Mouse (Mus musculus) left cerebral cortex, postnatal 25 days (tissue): ENCODE results near the gene Ugt1a5. TPM values are rescaled to one million over a fixed set of nuclear protein-coding genes. Genes with fewer than 3 reads are reported as not detected.
A peak's percentile ranks its signal among the peaks of the same experiment; 100 is the strongest.
"Not testable (repeated sequence)": the region's sequence is repeated elsewhere in the genome, so short reads cannot be mapped to it uniquely, and the experiment has no call there.

Source experiments
- DNase-seq, 2 experiments: peaks; one replicate each; pipeline ENCODE4 v3.0.0; 2022; ENCODE audit warnings: low spot score in 2 of 2, mixed read lengths in 1 of 2
- intact Hi-C: fragments of 180-260 bp; cut with DNase I; formaldehyde crosslinking; loops from one replicate; pipeline ENCODE4 v1.15.1; 2025
- total RNA-seq, 2 experiments: library from RNA; stranded (reverse); gene quantifications; 2 replicates each; pipeline ENCODE4 v1.2.3; 2021

Gene Ugt1a5
- total RNA-seq, 2 experiments from 2014 or later: not detected

- DNase-seq: no peak
- intact Hi-C loops: no loop called here
Measured at GRCm38 (mm10) chr1:88220336-88220735, 54.5 kb downstream of the Ugt1a5 start.

GRCm38 (mm10) chr1:88222216-88222615 is 56.4 kb downstream of the Ugt1a5 start:
- DNase-seq: no peak
- intact Hi-C loops: no loop called here

DNA sequence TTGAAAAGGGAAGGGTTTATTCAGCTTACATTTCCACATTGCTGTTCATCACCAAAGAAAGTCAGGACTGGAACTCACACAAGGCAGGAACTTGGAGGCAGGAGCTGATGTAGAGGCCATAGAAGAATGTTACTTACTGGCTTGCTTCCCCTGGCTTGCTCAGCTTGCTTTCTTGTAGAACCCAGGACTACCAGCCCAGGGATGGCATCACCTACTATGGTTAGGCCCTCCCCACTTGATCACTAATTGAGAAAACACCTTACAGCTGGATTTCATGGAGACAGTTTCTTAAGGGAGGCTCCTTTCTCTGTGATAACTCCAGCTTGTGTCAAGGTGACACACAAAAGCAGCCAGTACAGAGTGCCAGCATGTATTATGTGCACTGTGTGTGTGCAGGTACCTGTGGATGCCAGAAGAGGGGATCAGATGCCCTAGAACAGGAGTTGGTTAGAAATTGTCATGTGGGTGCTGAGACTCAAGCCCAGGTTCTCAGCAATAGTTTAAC is 57.3 kb downstream of the Ugt1a5 start:
- DNase-seq: peak in 1 of 2 experiments; percentile 4
- intact Hi-C loops: not testable (repeated sequence)

DNA sequence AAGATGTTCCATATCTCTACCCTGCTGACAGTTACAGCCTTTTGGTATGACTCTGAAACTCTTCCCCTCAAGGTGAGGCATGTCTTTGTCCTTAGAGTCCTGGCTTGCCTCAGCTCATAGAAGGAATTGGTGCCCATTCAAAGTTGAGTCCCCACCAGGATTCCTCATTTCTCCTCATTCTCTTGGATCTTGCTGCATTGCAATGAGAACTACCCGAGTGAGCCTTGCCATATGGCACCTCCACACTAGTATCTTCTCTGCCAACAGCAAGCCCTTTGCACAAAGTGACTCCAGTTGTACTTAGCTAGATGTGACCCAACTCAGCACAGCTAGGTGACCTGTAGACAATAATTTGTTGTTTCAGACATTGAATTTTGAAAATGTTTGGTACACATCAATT is 57.8 kb downstream of the Ugt1a5 start:
- intact Hi-C loops: no loop called here
- DNase-seq: peak in 1 of 2 experiments; percentile 14

DNA sequence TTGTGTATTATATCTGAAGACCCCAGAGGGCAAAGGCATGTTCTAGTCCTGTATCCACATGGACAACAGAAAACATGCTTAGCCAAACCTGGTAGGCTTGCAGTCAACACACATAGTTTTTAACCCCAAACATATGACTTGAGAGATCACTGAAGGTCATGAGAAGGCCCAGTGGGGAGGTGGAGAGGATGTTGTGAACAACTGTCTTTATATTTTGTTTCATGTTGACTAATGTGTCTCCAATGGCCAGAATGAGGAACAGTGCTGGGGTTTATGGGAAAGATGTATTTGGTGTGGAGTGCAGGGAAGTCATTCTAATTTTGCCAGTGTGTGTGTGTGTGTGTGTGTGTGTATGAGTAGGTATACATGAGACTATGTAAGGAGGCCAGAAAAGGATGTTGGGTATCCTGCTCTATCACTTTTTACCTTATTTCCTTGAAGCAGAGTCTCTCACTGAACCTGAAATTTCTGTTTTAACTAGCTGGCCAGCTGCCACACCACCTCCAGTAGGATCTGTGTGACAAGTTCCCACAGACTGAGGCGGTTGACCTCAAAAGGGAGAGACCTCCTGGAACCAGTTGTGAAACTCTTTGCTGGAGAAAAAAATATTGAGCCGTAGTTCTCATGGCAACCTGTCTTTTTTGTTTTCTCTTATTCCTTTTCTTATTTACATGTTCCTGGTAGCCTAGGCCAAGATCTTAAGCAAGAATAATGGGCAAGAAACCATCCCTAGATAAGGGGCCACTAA is 58.4 kb downstream of the Ugt1a5 start:
- intact Hi-C loops: no loop called here
- peak in 1 of 2 experiments; percentile 1 for DNase-seq

GRCm38 (mm10) chr1:88225301-88225700 is 59.5 kb downstream of the Ugt1a5 start:
- intact Hi-C loops, DNase-seq: not testable (repeated sequence)

GRCm38 (mm10) chr1:88225741-88226140 is 59.9 kb downstream of the Ugt1a5 start:
- intact Hi-C loops: no loop called here
- no peak for DNase-seq

- DNase-seq: no peak
- intact Hi-C loops: no loop called here
Measured at GRCm38 (mm10) chr1:88226670-88227379, 61.0 kb downstream of the Ugt1a5 start, which contains the start of gene Mroh2a. Mroh2a (plus strand) TSS chr1:88226986.

GRCm38 (mm10) chr1:88227482-88227881 is 61.7 kb downstream of the Ugt1a5 start:
- intact Hi-C loops: no loop called here
- no peak for DNase-seq

GRCm38 (mm10) chr1:88228121-88228520 is 62.3 kb downstream of the Ugt1a5 start:
- intact Hi-C loops: no loop called here
- DNase-seq: no peak

DNA sequence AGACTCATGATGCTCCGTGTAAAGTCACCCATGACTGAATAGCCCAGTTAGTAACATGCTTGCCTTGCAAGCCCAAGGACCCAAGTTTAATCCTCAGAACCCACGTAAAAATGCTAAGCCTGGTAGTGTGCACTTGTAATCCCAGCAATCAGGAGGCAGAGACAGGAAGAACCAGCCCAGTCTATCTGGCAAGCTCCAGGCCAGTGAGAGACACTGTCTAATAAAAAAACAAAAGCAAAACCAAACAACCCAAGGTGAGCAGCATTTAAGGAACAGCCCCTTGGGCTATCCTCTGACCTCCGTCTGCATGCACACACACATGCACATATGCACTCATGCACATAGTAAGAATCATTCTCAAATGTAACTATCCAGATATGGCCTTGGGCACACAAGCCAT is 63.8 kb downstream of the Ugt1a5 start:
- DNase-seq: no peak
- intact Hi-C loops: no loop called here

DNA sequence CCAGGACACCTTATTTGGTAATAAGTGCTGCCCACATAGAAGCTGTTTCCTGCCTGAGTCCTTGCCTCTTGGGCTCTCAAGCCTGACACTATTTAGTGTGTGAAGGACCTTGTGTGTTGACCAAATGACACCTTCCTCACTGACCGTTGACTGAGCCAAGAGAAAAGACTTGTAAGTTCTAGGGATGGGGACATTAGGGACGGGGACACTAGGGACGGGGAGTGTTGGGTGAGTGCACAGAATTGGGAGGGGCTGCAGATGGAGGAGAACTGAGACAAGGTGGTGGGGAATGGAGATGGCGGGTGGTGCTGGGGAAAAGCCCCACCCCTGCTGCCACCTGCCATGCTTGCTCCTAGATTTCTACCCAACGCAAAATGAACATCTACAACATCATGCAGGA is 64.2 kb downstream of the Ugt1a5 start:
- no peak for DNase-seq
- intact Hi-C loops: no loop called here

DNA sequence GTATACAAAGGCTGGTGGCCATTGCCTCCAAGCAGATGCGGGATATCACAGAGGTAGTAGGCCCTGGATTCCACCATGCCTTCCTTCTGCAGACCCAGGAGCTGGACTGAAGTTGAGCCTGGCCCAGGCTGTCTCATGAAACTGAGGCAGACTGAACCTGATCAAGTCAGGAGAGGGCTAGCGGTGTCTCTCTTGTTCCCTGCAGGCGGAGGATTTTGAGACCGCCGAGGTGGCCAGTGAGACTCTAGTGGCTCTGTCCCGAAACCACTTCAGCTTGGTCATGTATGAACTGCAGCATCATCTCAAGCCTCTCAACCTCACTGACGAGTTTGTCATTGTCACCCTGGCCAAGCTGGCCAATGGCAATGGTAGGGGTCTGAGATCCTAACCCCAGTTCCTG is 64.6 kb downstream of the Ugt1a5 start:
- intact Hi-C loops: no loop called here
- DNase-seq: no peak

DNA sequence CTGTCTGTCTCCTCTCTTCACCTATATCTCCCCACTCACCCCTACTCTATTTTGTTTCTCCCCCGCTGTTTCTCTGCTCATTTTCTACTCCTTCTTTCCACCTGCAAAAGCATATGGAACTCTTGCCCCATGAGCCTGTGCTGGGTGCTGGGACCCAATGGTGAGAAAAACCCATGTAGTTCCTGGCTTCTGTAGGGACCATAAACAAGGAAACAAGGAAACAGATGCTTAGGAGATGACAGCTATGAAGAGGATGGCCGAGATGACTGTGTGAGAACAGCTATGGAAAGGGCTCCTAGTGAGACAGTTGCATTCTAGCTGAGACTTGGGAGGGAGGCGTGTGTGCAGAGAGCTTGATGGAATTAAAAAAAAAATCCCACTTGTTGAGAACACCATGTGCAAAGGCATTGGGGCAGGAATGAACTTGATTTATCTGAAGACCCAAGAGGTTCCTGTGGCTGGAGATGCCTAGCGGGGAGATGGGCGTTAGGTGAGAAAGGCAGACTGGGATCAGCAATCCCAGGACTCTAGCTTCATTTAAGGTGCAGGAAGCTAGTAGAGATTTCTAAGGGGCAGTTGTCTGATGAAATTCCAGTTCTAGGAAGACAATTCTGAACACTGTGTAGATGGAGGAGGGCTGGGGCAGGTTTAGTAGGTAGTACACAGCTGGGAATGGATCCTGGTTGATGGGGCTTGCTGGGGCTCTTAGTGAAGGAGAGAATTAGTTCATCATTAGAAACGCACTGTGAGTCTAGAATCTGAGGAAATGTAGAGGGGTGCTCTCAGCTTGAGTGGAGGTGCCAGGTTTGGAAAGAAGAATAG is 65.4 kb downstream of the Ugt1a5 start:
- no peak for DNase-seq
- intact Hi-C loops: no loop called here

GRCm38 (mm10) chr1:88231803-88232499 is 66.1 kb downstream of the Ugt1a5 start:
- intact Hi-C loops: no loop called here
- DNase-seq: no peak

DNA sequence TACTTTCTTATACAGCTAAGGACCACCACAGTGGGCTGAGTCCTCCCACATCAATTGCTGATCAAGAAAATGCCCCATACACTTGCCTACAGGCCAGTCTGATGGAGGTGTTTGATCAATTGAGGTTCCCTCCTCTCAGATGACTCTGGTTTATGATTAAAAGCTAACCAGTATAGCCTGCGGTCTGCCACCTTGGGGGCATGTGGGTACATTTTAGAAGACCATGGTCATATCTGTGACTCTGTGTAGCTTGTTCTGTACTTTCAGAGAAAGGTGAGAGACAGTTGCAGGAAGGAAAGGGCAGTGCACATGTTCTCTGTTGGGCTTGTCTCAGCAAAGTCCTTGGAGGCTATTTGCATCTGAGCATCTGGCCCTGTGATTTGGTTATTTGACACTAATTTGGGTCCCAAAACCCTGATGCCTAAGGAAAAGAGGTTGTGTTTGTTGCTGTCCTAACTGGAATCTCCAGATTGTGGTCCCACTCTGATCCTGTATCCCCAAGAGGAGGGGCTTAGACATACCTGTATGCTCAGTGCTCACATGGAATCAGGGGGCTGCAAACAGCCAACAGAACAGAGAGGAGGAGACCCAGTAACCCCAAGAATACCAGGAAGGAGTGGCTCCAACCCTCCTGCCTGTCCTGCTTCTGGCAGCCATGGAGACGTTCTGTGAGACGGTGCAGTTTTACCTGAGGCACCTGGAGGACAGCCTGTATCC is 67.0 kb downstream of the Ugt1a5 start:
- no peak for DNase-seq
- intact Hi-C loops: no loop called here

GRCm38 (mm10) chr1:88233421-88234247 is 67.8 kb downstream of the Ugt1a5 start:
- intact Hi-C loops: no loop called here
- DNase-seq: no peak

DNA sequence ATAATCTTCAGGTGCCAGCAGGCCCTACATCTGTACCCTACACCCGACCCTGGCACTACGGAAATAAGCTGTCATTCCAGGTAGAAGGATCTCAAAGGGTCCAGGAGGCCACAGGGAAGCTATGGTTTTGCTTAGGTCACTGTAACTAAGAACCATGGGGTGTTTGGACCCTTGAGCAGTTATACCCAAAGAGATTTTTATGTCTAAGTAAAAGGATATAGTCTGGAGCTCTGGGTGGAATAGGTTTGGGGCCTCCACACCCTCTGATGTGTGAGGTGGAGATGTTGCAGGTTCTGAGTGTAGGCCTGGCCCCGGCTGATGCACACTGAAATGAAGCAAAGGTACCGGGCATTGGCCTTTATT is 68.4 kb downstream of the Ugt1a5 start:
- no peak for DNase-seq
- intact Hi-C loops: no loop called here
